Mouse (Mus musculus) stomach, embryonic 14.5 days (tissue): ENCODE measurements at regions not wholly inside any gene's neighbourhood (a gene's known extent, or its start where the extent isn't known, plus 50 kb on each side); places are given as distances from the start of the nearest gene placed in this dataset.
A peak's percentile ranks its signal among the peaks of the same experiment; 100 is the strongest.

Experiments
- ATAC-seq: fragments of 200-750 bp; cut with Nextera tagmentation; 2 replicates; pipeline ENCODE4 v1.8.0; 2017; ENCODE audit warnings: low read depth, moderate TSS enrichment; ENCODE audit not compliant: insufficient number of reproducible peaks, insufficient read depth, low FRiP score
- H3K27ac ChIP-seq: fragments of 300-500 bp; sonication (generic); 2 replicates; pipeline ENCODE4 v1.5.1; 2014; ENCODE audit warnings: mild to moderate bottlenecking, low read length, moderate library complexity, mixed read lengths
- H3K27me3 ChIP-seq: fragments of 300-500 bp; sonication (generic); 2 replicates; pipeline ENCODE4 v1.6.1; 2014; ENCODE audit warnings: low read length, control low read depth, mixed read lengths; ENCODE audit not compliant: control insufficient read depth, insufficient read depth
- H3K36me3 ChIP-seq: fragments of 300-500 bp; sonication (generic); 2 replicates; pipeline ENCODE4 v1.6.1; 2014; ENCODE audit warnings: mild to moderate bottlenecking, control low read depth, low read length, moderate library complexity, mixed read lengths; ENCODE audit not compliant: control insufficient read depth, insufficient read depth
- H3K4me1 ChIP-seq: fragments of 300-500 bp; sonication (generic); 2 replicates; pipeline ENCODE4 v1.6.1; 2014; ENCODE audit warnings: low read length, control low read depth, mixed read lengths; ENCODE audit not compliant: control insufficient read depth, insufficient read depth
- H3K4me2 ChIP-seq: fragments of 300-500 bp; sonication (generic); replicated peaks from 2 replicates; pipeline ENCODE4 v1.6.1; 2014; ENCODE audit warnings: low read depth, low read length, control low read depth
- H3K4me3 ChIP-seq: fragments of 300-500 bp; sonication (generic); 2 replicates; pipeline ENCODE4 v1.5.1; 2014; ENCODE audit warnings: low read depth, low read length, control low read depth
- H3K9ac ChIP-seq: fragments of 300-500 bp; sonication (generic); replicated peaks from 2 replicates; pipeline ENCODE4 v1.6.1; 2014; ENCODE audit warnings: low read depth, mild to moderate bottlenecking, control low read depth, low read length, moderate library complexity, mixed read lengths
- H3K9me3 ChIP-seq: fragments of 300-500 bp; sonication (generic); 2 replicates; pipeline ENCODE4 v1.6.1; 2016; ENCODE audit warnings: low read depth, low read length, control low read depth; ENCODE audit not compliant: control insufficient read depth
- WGBS: fragments of 180-500 bp; shearing (Covaris S2); extraction: QIAGEN DNeasy Blood & Tissue Kit; methylation state at CpG from one replicate; pipeline ENCODE4 v1.1.7; 2014; 5-methylcytosine and 5-hydroxymethylcytosine counted together

GRCm38 (mm10) chr9:115384345-115384744, 74.1 kb upstream of the Stt3b start:
- 77% methylated on average over 1 of the region's 1 CpGs for WGBS
- ATAC-seq = no peak

GRCm38 (mm10) chr9:115387471-115388360, 77.5 kb upstream of the Stt3b start:
- Histone ChIP-seq H3K9me3 (no peaks in the 10 kb centered on the region), H3K27me3 (no peaks in the 10 kb centered on the region), H3K36me3 (no peaks in the 10 kb centered on the region), H3K27ac (no peak overlapping the region), H3K4me3 (no peak overlapping the region), H3K9ac (no peak overlapping the region), H3K4me1 (peaks cover 13% of the 10 kb centered on the region), H3K4me2 (no peak overlapping the region)
- 80% methylated on average over 26 of the region's 26 CpGs for WGBS
- no peak for ATAC-seq

More at GRCm38 (mm10) chr9:115384345-115384744, 74.1 kb upstream of the Stt3b start:
- Histone ChIP-seq H3K27ac (no peak overlapping the region), H3K27me3 (no peaks in the 10 kb centered on the region), H3K36me3 (no peaks in the 10 kb centered on the region), H3K4me1 (no peaks in the 10 kb centered on the region), H3K9me3 (no peaks in the 10 kb centered on the region), H3K4me3 (no peak overlapping the region), H3K4me2 (no peak overlapping the region), H3K9ac (no peak overlapping the region)

GRCm38 (mm10) chr9:115388361-115388759, 78.1 kb upstream of the Stt3b start:
- Histone ChIP-seq H3K4me1 (peaks cover 13% of the 10 kb centered on the region), H3K27me3 (no peaks in the 10 kb centered on the region), H3K4me3 (no peak overlapping the region), H3K36me3 (no peaks in the 10 kb centered on the region), H3K4me2 (no peak overlapping the region), H3K9me3 (no peaks in the 10 kb centered on the region), H3K9ac (no peak overlapping the region), H3K27ac (no peak overlapping the region)
- WGBS = 88% methylated on average over 11 of the region's 11 CpGs
- ATAC-seq = no peak

- no peak overlapping the region for H3K4me3 ChIP-seq
- no peaks in the 10 kb centered on the region for H3K9me3 ChIP-seq
- no peak for ATAC-seq
- no peak overlapping the region for H3K9ac ChIP-seq
- WGBS = 85% methylated on average over 2 of the region's 2 CpGs
- peaks cover 13% of the 10 kb centered on the region for H3K4me1 ChIP-seq
- H3K36me3 ChIP-seq = no peaks in the 10 kb centered on the region
- no peaks in the 10 kb centered on the region for H3K27me3 ChIP-seq
- no peak overlapping the region for H3K27ac ChIP-seq
- no peak overlapping the region for H3K4me2 ChIP-seq
Measured at GRCm38 (mm10) chr9:115389082-115389481, 78.9 kb upstream of the Stt3b start.

- Histone ChIP-seq H3K27me3 (no peaks in the 10 kb centered on the region), H3K36me3 (no peaks in the 10 kb centered on the region), H3K4me1 (peaks cover 13% of the 10 kb centered on the region), H3K27ac (peak overlapping the region; percentile 1; the same call in 1 of the 2 replicates), H3K4me2 (peak overlapping the region; percentile 15; the same call in 1 of the 2 replicates), H3K4me3 (no peak overlapping the region), H3K9me3 (no peaks in the 10 kb centered on the region), H3K9ac (no peak overlapping the region)
- peak; percentile 70; the same call in 1 of the 2 replicates for ATAC-seq
- 16% methylated on average over 11 of the region's 11 CpGs for WGBS
Measured at GRCm38 (mm10) chr9:115390880-115391281, 80.7 kb upstream of the Stt3b start.

GRCm38 (mm10) chr9:115395511-115395910, 85.3 kb upstream of the Stt3b start:
- 0 out of 2 replicates have a peak, but pooled peaks cover 3% of the 10 kb centered on the region for H3K9me3 ChIP-seq

GRCm38 (mm10) chr9:115400461-115400860, 90.2 kb upstream of the Stt3b start:
- H3K9ac ChIP-seq = no peak overlapping the region
- no peak overlapping the region for H3K27ac ChIP-seq
- no peak overlapping the region for H3K4me3 ChIP-seq
- H3K27me3 ChIP-seq = no peaks in the 10 kb centered on the region
- 88% methylated on average over 6 of the region's 6 CpGs for WGBS
- H3K36me3 ChIP-seq = no peaks in the 10 kb centered on the region
- H3K4me1 ChIP-seq = no peaks in the 10 kb centered on the region
- H3K9me3 ChIP-seq = 0 out of 2 replicates have a peak, but pooled peaks cover 3% of the 10 kb centered on the region
- H3K4me2 ChIP-seq = no peak overlapping the region
- ATAC-seq = no peak

More at GRCm38 (mm10) chr9:115395511-115395910, 85.3 kb upstream of the Stt3b start:
- no peak overlapping the region for H3K27ac ChIP-seq
- no peak for ATAC-seq
- WGBS = 94% methylated on average over 8 of the region's 8 CpGs
- no peak overlapping the region for H3K4me3 ChIP-seq
- no peaks in the 10 kb centered on the region for H3K36me3 ChIP-seq
- no peak overlapping the region for H3K4me2 ChIP-seq
- H3K27me3 ChIP-seq = no peaks in the 10 kb centered on the region
- H3K9ac ChIP-seq = no peak overlapping the region
- H3K4me1 ChIP-seq = peaks cover 13% of the 10 kb centered on the region

GRCm38 (mm10) chr9:115401405-115402151, 91.4 kb upstream of the Stt3b start:
- no peak for ATAC-seq
- Histone ChIP-seq H3K4me1 (no peaks in the 10 kb centered on the region), H3K4me2 (no peak overlapping the region), H3K9me3 (0 out of 2 replicates have a peak, but pooled peaks cover 3% of the 10 kb centered on the region), H3K27ac (no peak overlapping the region), H3K27me3 (no peaks in the 10 kb centered on the region), H3K9ac (no peak overlapping the region), H3K4me3 (no peak overlapping the region), H3K36me3 (no peaks in the 10 kb centered on the region)
- 65% methylated on average over 13 of the region's 13 CpGs for WGBS
